Mouse (Mus musculus) lung, embryonic 14.5 days (tissue): ENCODE data around the gene Csf1. TPM values are rescaled to one million over a fixed set of nuclear protein-coding genes. Genes with fewer than 3 reads are reported as not detected.

Source experiments
- ATAC-seq: fragments of 200-750 bp; cut with Nextera tagmentation; 2 replicates; pipeline ENCODE4 v1.8.0; 2017; ENCODE audit warnings: mild to moderate bottlenecking, moderate TSS enrichment, moderate library complexity; ENCODE audit not compliant: insufficient read depth
- DNase-seq: peaks from one replicate; pipeline ENCODE4 v3.0.0-alpha.2; 2015
- H3K27ac ChIP-seq: fragments of 300-500 bp; sonication (generic); 2 replicates; pipeline ENCODE4 v1.5.1; 2014; ENCODE audit warnings: low read depth, mild to moderate bottlenecking, moderate library complexity
- H3K27me3 ChIP-seq: fragments of 300-500 bp; sonication (generic); 2 replicates; pipeline ENCODE4 v1.6.1; 2014; ENCODE audit warnings: low read length, control low read depth; ENCODE audit not compliant: insufficient read depth
- H3K36me3 ChIP-seq: fragments of 300-500 bp; sonication (generic); 2 replicates; pipeline ENCODE4 v1.6.1; 2014; ENCODE audit warnings: control low read depth; ENCODE audit not compliant: insufficient read depth
- H3K4me1 ChIP-seq: fragments of 300-500 bp; sonication (generic); 2 replicates; pipeline ENCODE4 v1.6.1; 2014; ENCODE audit warnings: antibody characterized with exemption, control low read depth; ENCODE audit not compliant: insufficient read depth
- H3K4me2 ChIP-seq: fragments of 300-500 bp; sonication (generic); 2 replicates; pipeline ENCODE4 v1.6.1; 2014; ENCODE audit warnings: mild to moderate bottlenecking
- H3K4me3 ChIP-seq: fragments of 300-500 bp; sonication (generic); 2 replicates; pipeline ENCODE4 v1.5.1; 2014; ENCODE audit warnings: low read depth, low read length
- H3K9ac ChIP-seq: fragments of 300-500 bp; sonication (generic); 2 replicates; pipeline ENCODE4 v1.6.1; 2014
- H3K9me3 ChIP-seq: fragments of 300-500 bp; sonication (generic); 2 replicates; pipeline ENCODE4 v1.6.1; 2016; ENCODE audit warnings: low read depth, low read length, control low read depth
- CTCF ChIP-seq: IDR thresholded peaks from 2 replicates; pipeline ENCODE4 v1.5.1; 2016; ENCODE audit warnings: antibody characterized with exemption, low read depth
- WGBS: fragments of 180-500 bp; shearing (Covaris S2); extraction: QIAGEN DNeasy Blood & Tissue Kit; methylation state at CpG from one replicate; pipeline ENCODE4 v1.1.7; 2014; 5-methylcytosine and 5-hydroxymethylcytosine counted together
- polyA plus RNA-seq: library from polyadenylated mRNA; unstranded; fragments of >200 nt; fragmentation: Nextera tagmentation; extraction: Ambion mirVana; gene quantifications from 2 replicates; pipeline ENCODE4 v1.2.1, GENCODE M21; 2014

The Csf1 gene
- polyA plus RNA-seq, 1 experiment from 2014 or later = 9.3 TPM

- Histone ChIP-seq H3K9ac (no peak overlapping the region), H3K4me2 (no peak overlapping the region), H3K9me3 (no peaks in the 10 kb centered on the region), H3K4me1 (peaks cover 5% of the 10 kb centered on the region; the same call in 1 of the 2 replicates), H3K27ac (no peak overlapping the region), H3K36me3 (no peaks in the 10 kb centered on the region), H3K27me3 (no peaks in the 10 kb centered on the region), H3K4me3 (no peak overlapping the region)
- DNase-seq (no peak), ATAC-seq (no peak)
- WGBS = 88% methylated on average over 5 of the region's 5 CpGs
- TF ChIP-seq CTCF = no peak
These were observed 38.7 kb upstream of the Csf1 start for GRCm38 (mm10) chr3:107798946-107799345.

- ATAC-seq = no peak
- 47% methylated on average over 8 of the region's 8 CpGs for WGBS
- Histone ChIP-seq H3K27me3 (no peaks in the 10 kb centered on the region), H3K4me3 (no peak overlapping the region), H3K4me1 (peaks cover 6% of the 10 kb centered on the region; the same call in 1 of the 2 replicates), H3K9me3 (no peaks in the 10 kb centered on the region), H3K27ac (no peak overlapping the region), H3K4me2 (no peak overlapping the region), H3K9ac (no peak overlapping the region), H3K36me3 (no peaks in the 10 kb centered on the region)
- DNase-seq = peak; percentile 36
- TF ChIP-seq CTCF = no peak
These were observed 36.1 kb upstream of the Csf1 start for GRCm38 (mm10) chr3:107796191-107796983.

GRCm38 (mm10) chr3:107794890-107795289, 34.6 kb upstream of the Csf1 start:
- no peak for ATAC-seq
- no peaks in the 10 kb centered on the region for H3K27me3 ChIP-seq
- H3K9ac ChIP-seq = no peak overlapping the region
- peaks cover 6% of the 10 kb centered on the region; the same call in 1 of the 2 replicates for H3K4me1 ChIP-seq
- TF ChIP-seq CTCF = no peak
- no peak for DNase-seq
- WGBS = 82% methylated on average over 3 of the region's 3 CpGs
- H3K36me3 ChIP-seq = no peaks in the 10 kb centered on the region
- H3K9me3 ChIP-seq = no peaks in the 10 kb centered on the region
- no peak overlapping the region for H3K4me2 ChIP-seq
- no peak overlapping the region for H3K4me3 ChIP-seq
- no peak overlapping the region for H3K27ac ChIP-seq

- Histone ChIP-seq H3K4me1 (peaks cover 6% of the 10 kb centered on the region; the same call in 1 of the 2 replicates), H3K36me3 (no peaks in the 10 kb centered on the region), H3K9ac (no peak overlapping the region), H3K4me2 (peak overlapping the region; percentile 39), H3K27me3 (no peaks in the 10 kb centered on the region), H3K27ac (peak overlapping the region; percentile 83), H3K9me3 (no peaks in the 10 kb centered on the region), H3K4me3 (no peak overlapping the region)
- DNase-seq (peak; percentile 88), ATAC-seq (peak; percentile 88)
- TF ChIP-seq CTCF = no peak
- WGBS = 8% methylated on average over 10 of the region's 10 CpGs
These were observed 33.3 kb upstream of the Csf1 start for GRCm38 (mm10) chr3:107793300-107794201.

GRCm38 (mm10) chr3:107792736-107793135, 32.5 kb upstream of the Csf1 start:
- WGBS = 65% methylated on average over 5 of the region's 5 CpGs
- no peak overlapping the region for H3K4me2 ChIP-seq
- no peaks in the 10 kb centered on the region for H3K27me3 ChIP-seq
- DNase-seq (no peak), ATAC-seq (no peak)
- peak overlapping the region; percentile 83 for H3K27ac ChIP-seq
- no peak overlapping the region for H3K9ac ChIP-seq
- H3K9me3 ChIP-seq = no peaks in the 10 kb centered on the region
- TF ChIP-seq CTCF = no peak
- no peak overlapping the region for H3K4me3 ChIP-seq
- H3K4me1 ChIP-seq = peaks cover 13% of the 10 kb centered on the region
- no peaks in the 10 kb centered on the region for H3K36me3 ChIP-seq

GRCm38 (mm10) chr3:107790766-107791303, 30.6 kb upstream of the Csf1 start:
- no peaks in the 10 kb centered on the region for H3K36me3 ChIP-seq
- TF ChIP-seq CTCF = no peak
- H3K4me3 ChIP-seq = no peak overlapping the region
- no peak overlapping the region for H3K4me2 ChIP-seq
- H3K9ac ChIP-seq = no peak overlapping the region
- H3K27ac ChIP-seq = no peak overlapping the region
- H3K4me1 ChIP-seq = peaks cover 22% of the 10 kb centered on the region
- no peaks in the 10 kb centered on the region for H3K27me3 ChIP-seq
- DNase-seq = no peak
- WGBS = 78% methylated on average over 11 of the region's 11 CpGs
- no peaks in the 10 kb centered on the region for H3K9me3 ChIP-seq
- no peak for ATAC-seq

GRCm38 (mm10) chr3:107790227-107790626, 30.0 kb upstream of the Csf1 start:
- Histone ChIP-seq H3K9me3 (no peaks in the 10 kb centered on the region), H3K36me3 (no peaks in the 10 kb centered on the region), H3K4me2 (no peak overlapping the region), H3K27ac (no peak overlapping the region), H3K4me3 (no peak overlapping the region), H3K9ac (no peak overlapping the region), H3K27me3 (no peaks in the 10 kb centered on the region), H3K4me1 (peaks cover 22% of the 10 kb centered on the region)
- DNase-seq (no peak), ATAC-seq (no peak)
- TF ChIP-seq CTCF = no peak
- WGBS = 70% methylated on average over 3 of the region's 3 CpGs
